8 mouse cellular contexts compared by ENCODE assay signal in the genomic region with DNA sequence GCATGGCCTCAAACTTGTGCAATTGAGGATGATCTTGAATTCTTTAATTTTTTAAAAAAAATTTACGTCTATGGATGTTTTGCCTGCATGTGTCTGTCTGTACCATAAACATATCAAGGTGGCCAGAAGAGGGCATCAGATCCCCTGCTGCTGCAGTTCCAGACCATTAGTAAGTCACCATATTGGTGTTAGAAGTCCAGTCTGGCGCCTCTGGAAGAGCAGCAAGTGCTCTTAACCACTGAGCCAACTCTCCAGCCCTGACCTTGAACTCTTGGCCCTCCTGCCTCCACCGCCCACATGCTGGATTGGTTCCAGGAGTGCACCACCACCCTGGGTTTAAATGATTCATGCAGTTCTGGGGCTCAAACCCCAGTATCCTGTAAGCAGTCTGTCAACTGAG. TPM values are rescaled to one million over a fixed set of nuclear protein-coding genes. Genes with fewer than 3 reads are reported as not detected.
A peak's percentile ranks its signal among the peaks of the same experiment; 100 is the strongest.
DNase-seq lines count a peak whose midpoint lies in the region; ATAC-seq and TF ChIP-seq lines count a peak whose summit lies in the region.

No protein-coding gene starts in this region.

- DNase-seq in frontal cortex, postnatal 14 days (ENCODE audit: low spot score in 2 of 2), result no peak
- DNase-seq in right cerebral cortex, postnatal 14 days, result peak; percentile 31
- no peak for DNase-seq in right cerebral cortex, postnatal 25 days
- DNase-seq in embryo, embryonic 11 days, result peak; percentile 57
- DNase-seq in lung, postnatal 0 days (ENCODE audit: low spot score), result peak; percentile 78
- DNase-seq in thymus, postnatal 25 days, result peak; percentile 14
- DNase-seq in urinary bladder, postnatal 36 days (ENCODE audit: low spot score in 2 of 2), result no peak

- WGBS in lung, postnatal 0 days, result 45% methylated on average over 3 of the region's 3 CpGs

- no peak overlapping the region for H3K4me2 ChIP-seq in lung, postnatal 0 days (replicated peaks; ENCODE audit: low read depth, low read length)

- H3K4me3 ChIP-seq in lung, postnatal 0 days (ENCODE audit: low read depth, low read length), result no peak overlapping the region

- H3K4me1 ChIP-seq in lung, postnatal 0 days (ENCODE audit: insufficient read depth, low read depth, low read length), result no peaks in the 10 kb centered on the region

- H3K27me3 ChIP-seq in lung, postnatal 0 days (replicated peaks; ENCODE audit: insufficient read depth, low read length), result no peaks in the 10 kb centered on the region

- no peak overlapping the region for H3K27ac ChIP-seq in lung, postnatal 0 days (ENCODE audit: low read length)

- TF ChIP-seq EP300 in lung, postnatal 0 days (IDR thresholded peaks at IDR 0.05), result no peak

- no peaks in the 10 kb centered on the region for H3K9me3 ChIP-seq in lung, postnatal 0 days (ENCODE audit: low read length)

- H3K9ac ChIP-seq in lung, postnatal 0 days (replicated peaks; ENCODE audit: low read depth), result no peak overlapping the region

- H3K36me3 ChIP-seq in lung, postnatal 0 days (ENCODE audit: insufficient read depth, low read length), result no peaks in the 10 kb centered on the region

- peak; percentile 73 for TF ChIP-seq CTCF in lung, postnatal 0 days (IDR thresholded peaks at IDR 0.05)

- ATAC-seq in frontal cortex, adult (ENCODE audit: low TSS enrichment), result peak; percentile 64; the same call in 1 of the 2 replicates
- ATAC-seq in lung, postnatal 0 days, result no peak

RNA-seq across cellular contexts. Expression of gene Ampd3, which starts 39.1 kb away (rescaled TPM):
- 5.0 and 5.2 TPM in 2 replicates for polyA plus RNA-seq in lung, postnatal 0 days (2015; fragmentation: Nextera tagmentation; extraction: Ambion mirVana)

Comparison
In these comparisons a context has a peak if more than half of its experiments do, and no peak if none do; other contexts are left out.
1. DNase-seq: peak in right cerebral cortex, postnatal 14 days (single experiment), embryo, embryonic 11 days (single experiment), lung, postnatal 0 days (single experiment) and thymus, postnatal 25 days (single experiment); none in frontal cortex, postnatal 14 days (0 of 2), right cerebral cortex, postnatal 25 days (single experiment) and urinary bladder, postnatal 36 days (0 of 2).